Mouse (Mus musculus) layer of hippocampus, adult 9-10 months (tissue): ENCODE results near the gene Zbtb45.

ENCODE experiments used
- DNase-seq: peaks from one replicate; pipeline ENCODE4 v3.0.0; 2022; ENCODE audit warnings: low spot score

Gene Zbtb45

GRCm38 (mm10) chr7:12997230-12997629, 12.6 kb downstream of the Zbtb45 start:
- no peak for DNase-seq

GRCm38 (mm10) chr7:12995862-12996261, 14.0 kb downstream of the Zbtb45 start:
- no peak for DNase-seq

GRCm38 (mm10) chr7:12993148-12993547, 16.7 kb downstream of the Zbtb45 start:
- DNase-seq: no peak

DNA sequence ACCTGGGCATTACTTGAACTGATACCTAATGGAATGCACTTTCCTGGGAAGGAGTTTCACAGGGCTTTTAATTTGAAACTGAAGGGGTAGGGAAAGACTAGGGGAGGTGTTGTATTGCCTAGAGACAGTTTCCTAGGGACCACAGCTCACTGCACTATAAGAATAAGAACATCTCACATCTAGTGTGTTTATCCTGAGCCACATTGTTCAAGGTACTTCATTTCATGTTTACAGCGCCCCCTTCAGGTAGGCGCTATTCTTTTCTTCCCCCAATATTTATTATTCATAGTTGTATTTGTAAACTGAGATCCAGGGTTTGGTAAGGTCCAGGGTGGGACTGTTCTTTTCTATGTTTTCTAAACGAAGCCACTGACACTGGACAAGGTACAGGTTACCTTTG, 17.6 kb downstream of the Zbtb45 start:
- no peak for DNase-seq

DNA sequence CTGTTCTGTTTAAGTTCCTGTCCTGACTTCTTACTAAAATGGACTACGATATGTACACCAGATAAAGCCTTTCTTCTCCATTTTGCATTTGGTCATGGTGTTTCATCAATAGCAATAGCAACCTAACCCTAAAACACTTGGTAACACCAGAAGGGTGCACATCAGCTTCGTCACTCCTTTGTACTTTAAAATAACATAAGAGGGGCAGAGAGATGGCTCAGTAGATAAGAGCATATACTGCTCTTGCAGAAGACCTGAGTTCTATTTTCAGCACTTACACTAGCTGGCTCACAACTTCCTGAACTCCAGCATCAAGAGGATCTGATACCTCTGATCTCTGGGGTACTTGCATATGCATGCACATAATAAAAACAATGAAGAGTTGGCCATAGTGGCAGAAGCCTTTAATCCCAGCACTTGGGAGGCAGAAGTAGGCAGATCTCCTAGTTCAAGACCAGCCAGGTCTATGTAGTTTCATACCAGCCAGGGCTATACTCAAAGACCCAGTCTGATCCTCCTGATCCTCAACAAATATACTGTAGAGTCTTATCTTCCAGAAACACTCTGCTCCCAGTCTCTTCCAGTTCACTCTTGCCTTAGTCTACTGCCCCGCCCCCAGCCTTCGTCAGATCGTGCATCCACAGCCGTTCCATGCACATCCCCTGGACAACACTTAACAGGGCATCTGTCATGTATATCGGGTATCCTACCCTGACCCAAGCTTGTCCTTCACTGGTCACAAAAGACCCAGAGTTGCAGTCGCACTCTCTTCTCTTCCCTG, 22.2 kb downstream of the Zbtb45 start:
- no peak for DNase-seq

- no peak for DNase-seq
Measured at GRCm38 (mm10) chr7:12986906-12987305, 22.9 kb downstream of the Zbtb45 start.

DNA sequence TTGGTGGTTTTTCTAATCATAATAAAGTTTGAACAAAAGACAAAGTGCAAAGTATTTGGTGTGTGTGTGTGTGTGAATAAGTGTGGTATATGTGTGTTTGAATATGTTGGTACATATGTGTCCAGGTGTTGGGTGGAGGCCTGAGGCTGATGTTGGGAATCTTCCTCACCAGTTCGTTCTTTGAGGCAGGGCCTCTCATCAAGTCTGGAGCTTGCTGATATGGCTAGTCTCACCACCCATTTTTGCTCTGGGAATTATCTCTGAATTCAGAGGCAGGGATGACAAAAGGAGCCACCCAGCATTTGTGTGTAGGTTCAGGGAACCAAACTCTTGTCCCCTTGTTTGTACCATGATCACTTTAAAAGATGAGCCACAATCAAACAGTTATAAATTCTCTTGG, 24.1 kb downstream of the Zbtb45 start:
- no peak for DNase-seq

- no peak for DNase-seq
Measured at GRCm38 (mm10) chr7:12980291-12980690, 29.5 kb downstream of the Zbtb45 start.

- DNase-seq: no peak
Measured at GRCm38 (mm10) chr7:12979776-12980175, 30.1 kb downstream of the Zbtb45 start.

- DNase-seq: no peak
Measured at GRCm38 (mm10) chr7:12978931-12979722, 30.7 kb downstream of the Zbtb45 start.

GRCm38 (mm10) chr7:12977682-12978389, 32.0 kb downstream of the Zbtb45 start, which contains the start of gene Zfp446:
Zfp446 (plus strand) TSS chr7:12977848.
- peak; percentile 97 for DNase-seq

DNA sequence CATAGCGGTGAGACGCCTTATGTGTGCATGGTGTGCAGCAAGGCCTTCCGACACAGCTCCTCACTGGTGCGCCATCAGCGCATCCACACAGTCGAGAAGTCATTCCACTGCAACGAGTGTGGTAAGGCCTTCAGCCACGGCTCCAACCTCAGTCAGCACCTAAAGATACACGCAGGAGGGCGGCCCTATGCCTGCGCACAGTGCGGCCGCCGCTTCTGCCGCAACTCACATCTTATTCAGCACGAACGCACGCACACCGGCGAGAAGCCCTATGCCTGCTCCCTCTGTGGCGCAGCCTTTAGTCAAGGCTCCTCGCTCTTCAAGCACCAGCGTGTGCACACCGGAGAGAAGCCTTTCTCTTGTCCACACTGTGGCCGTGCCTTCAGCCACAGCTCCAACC, 38.9 kb downstream of the Zbtb45 start:
- DNase-seq: no peak

- no peak for DNase-seq
Measured at GRCm38 (mm10) chr7:12966104-12966845, 43.6 kb downstream of the Zbtb45 start.

GRCm38 (mm10) chr7:12965678-12966091, 44.1 kb downstream of the Zbtb45 start, which contains the start of gene Zfp324:
Zfp324 (plus strand) TSS chr7:12965838.
- DNase-seq: peak; percentile 86

DNA sequence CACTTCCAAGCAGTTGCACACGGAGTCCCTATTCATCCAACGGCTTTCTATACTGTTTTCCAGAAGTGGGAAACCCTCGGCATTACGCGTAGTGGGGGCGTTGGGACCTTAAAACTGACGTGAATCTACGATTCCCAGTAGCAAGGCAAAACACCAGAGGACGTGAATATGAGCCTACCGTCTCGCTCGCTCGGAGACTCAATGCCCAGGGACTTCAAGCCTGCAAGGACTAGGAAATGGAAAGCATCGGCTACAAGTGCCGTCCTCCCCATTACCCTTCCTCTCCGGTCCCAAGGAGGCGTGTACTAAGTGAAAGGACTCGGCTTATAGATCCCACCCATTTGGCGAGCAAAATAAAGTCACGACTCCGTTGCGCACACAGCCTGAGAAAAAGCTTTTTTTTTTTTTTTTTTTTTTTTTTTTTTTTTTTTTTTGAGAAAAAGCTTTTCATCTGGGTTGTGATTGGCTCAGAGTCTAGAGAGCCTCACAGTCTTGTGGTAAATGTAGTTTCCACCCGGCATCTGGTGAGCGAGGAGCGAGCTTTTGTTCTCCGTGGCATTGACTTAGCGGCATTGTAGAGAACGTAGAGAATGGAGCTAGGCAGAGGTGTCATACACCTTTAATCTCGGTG, 48.2 kb downstream of the Zbtb45 start:
- DNase-seq: no peak

DNA sequence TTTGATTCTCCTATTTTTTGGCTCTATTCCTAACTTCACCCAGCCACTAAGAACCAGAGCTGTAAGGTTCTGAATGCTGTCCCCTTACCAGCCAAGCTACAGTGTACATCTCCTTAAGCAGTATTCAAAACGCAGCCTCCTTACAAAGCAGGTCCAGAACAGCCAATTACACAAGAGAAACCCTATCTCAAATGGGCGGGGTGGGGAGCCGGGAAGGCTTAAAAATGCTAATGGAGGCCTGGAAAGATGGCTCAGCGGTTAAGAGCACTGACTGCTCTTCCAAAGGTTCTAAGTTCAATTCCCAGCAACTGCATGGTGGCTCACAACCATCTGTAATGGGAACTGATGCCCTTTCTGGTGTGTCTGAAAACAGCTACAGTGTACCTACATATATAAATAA, 50.1 kb downstream of the Zbtb45 start:
- DNase-seq: no peak

DNA sequence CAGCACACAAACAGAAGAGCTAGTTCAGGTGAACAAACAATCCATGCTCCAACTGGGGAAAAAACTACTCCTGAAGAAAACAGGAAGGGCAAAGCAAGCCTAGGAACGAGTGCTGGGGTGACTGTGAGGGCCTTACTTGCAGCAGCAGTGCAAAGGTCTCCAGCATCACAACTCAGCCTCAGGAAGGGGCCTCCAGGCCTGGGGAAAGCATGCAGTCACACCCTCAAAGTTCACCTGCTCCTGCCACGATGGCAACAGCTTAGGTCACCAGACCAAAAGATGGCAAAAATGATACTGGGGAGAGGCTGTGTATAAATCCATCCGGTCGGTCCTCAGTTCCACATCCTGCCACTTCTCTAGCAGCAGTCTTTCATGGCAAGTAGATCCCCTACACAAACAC, 50.9 kb downstream of the Zbtb45 start:
- DNase-seq: no peak

- no peak for DNase-seq
Measured at GRCm38 (mm10) chr7:12957511-12957910, 52.3 kb downstream of the Zbtb45 start.

GRCm38 (mm10) chr7:12954896-12955295, 54.9 kb downstream of the Zbtb45 start:
- DNase-seq: no peak
